Mouse (Mus musculus): ENCODE measurements around the gene Ldhd. TPM values are rescaled to one million over a fixed set of nuclear protein-coding genes. Genes with fewer than 3 reads are reported as not detected.

Ldhd gene
- total and polyA plus RNA-seq, 3 experiments: 0.08 TPM; not detected in 2

DNA sequence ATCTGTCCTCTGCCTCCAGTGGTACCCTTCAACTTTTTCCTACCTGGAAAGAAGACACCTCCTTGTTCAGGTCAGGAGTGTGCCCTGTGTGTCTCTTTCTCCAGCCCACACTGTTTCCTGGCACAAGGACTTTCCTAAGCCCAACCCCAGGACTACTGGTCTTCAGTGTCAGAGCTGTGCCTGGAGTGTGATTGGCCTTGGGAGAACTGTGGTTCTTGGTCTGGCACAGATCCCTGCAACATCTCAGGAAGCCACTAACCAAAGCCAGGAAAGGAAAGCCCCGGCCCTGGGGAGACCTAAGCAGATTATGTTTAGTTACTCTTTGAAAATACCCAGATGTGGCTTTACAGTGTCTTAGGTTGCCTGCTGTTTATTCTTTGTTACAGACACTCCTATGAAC, 10.2 kb downstream of the Ldhd start:
- dilution Hi-C loops (cut with MboI; ENCODE audit: extremely low pct_ligation_motif_present, extremely low pct_unique_long_range_greater_than_20kb, low sequenced_read_pairs): no loop called here
- TF ChIP-seq HCFC1 (IDR thresholded peaks at IDR 0.05; ENCODE audit: low read depth, low read length) (no peak), UBTF (IDR thresholded peaks at IDR 0.05; ENCODE audit: low read depth, low read length) (no peak), BHLHE40 (IDR thresholded peaks at IDR 0.05; ENCODE audit: low read depth, low read length) (no peak), ELF1 (IDR thresholded peaks at IDR 0.05; ENCODE audit: low read depth, low read length) (no peak), PAX5 (IDR thresholded peaks at IDR 0.05; ENCODE audit: low read length) (no peak), EP300 (IDR thresholded peaks at IDR 0.05; ENCODE audit: low read length) (no peak), TCF12 (IDR thresholded peaks at IDR 0.05; ENCODE audit: low read depth, low read length) (no peak), SIN3A (IDR thresholded peaks at IDR 0.05; ENCODE audit: low read length) (no peak), NRF1 (IDR thresholded peaks at IDR 0.05; ENCODE audit: low read depth, low read length) (no peak), MYC (IDR thresholded peaks at IDR 0.05; ENCODE audit: low read depth, low read length) (no peak), CHD1 (IDR thresholded peaks at IDR 0.05; ENCODE audit: low read depth, low read length) (no peak), MXI1 (IDR thresholded peaks at IDR 0.05; ENCODE audit: low read depth, low read length) (no peak), ZC3H11A (IDR thresholded peaks at IDR 0.05; ENCODE audit: low read depth, low read length) (no peak), USF2 (conservative IDR thresholded peaks at IDR 0.05; ENCODE audit: low read depth, low read length) (no peak), ZMIZ1 (IDR thresholded peaks at IDR 0.05; ENCODE audit: low read depth, low read length) (no peak), E2F4 (IDR thresholded peaks at IDR 0.05; ENCODE audit: insufficient replicate concordance, low read depth, low read length) (no peak), POLR2AphosphoS2 (IDR thresholded peaks at IDR 0.05; ENCODE audit: low read depth, low read length) (no peak), ZKSCAN1 (IDR thresholded peaks at IDR 0.05; ENCODE audit: borderline replicate concordance, low read depth, low read length) (no peak)
- Histone ChIP-seq H3K36me3 (replicated peaks in 1 of 2; ENCODE audit: control insufficient read depth in 1 of 2, insufficient read depth in 1 of 2, low read length in 1 of 2) (peaks cover 0 to 48% of the 10 kb centered on the region in 2 experiments), H3K27me3 (replicated peaks) (no peaks in the 10 kb centered on the region), H3K9me3 (replicated peaks; ENCODE audit: low read length) (no peaks in the 10 kb centered on the region), H3K4me2 (ENCODE audit: insufficient read depth, low read depth, poor library complexity, severe bottlenecking) (no peak overlapping the region), H3K4me3 (replicated peaks in 1 of 3; ENCODE audit: low read depth in 2 of 3, low read length in 2 of 3, poor library complexity in 1 of 3) (no peak overlapping the region), H3K9ac (ENCODE audit: insufficient read depth, low read depth) (no peak overlapping the region), H3K79me2 (replicated peaks; ENCODE audit: control insufficient read depth, extremely low read depth, insufficient read depth, poor library complexity, severe bottlenecking) (no peaks in the 10 kb centered on the region), H3K4me1 (ENCODE audit: control insufficient read depth in 1 of 2, insufficient read depth in 2 of 2) (peaks cover 0 to 12% of the 10 kb centered on the region in 2 experiments; a peak in 2 of 4 replicates), H3K27ac (ENCODE audit: insufficient read depth, low read depth) (no peak overlapping the region)
- no peak for DNase-seq (ENCODE audit: extremely low read depth)
- in situ Hi-C loops (cut with MboI; ENCODE audit: low pct_ligation_motif_present, low pct_unique_long_range_greater_than_20kb, low sequenced_read_pairs): loop anchor here (10.0 kb wide), 1 partner anchor 275 kb away; no protein-coding TSS in a partner anchor

DNA sequence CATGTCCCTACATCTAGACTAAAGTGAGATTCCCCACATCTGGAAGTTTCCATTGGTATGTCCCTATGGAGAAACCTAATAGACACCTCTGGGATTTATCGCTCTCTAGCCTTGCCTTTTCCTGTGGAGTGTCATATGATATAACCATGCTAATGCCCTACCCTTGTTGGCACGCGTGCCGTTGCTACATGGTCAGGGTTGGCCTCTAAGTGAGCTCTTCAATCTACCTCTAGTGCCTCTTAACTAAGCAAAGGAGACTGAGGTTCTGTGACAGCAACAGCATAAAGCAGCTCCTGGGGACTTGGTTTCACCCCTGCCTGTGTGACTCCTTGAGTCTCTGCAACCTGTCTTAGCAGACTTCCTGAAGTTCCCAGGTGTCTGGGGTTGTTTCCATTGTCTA, 11.9 kb downstream of the Ldhd start:
- no peaks in the 10 kb centered on the region for H3K79me2 ChIP-seq (replicated peaks; ENCODE audit: control insufficient read depth, extremely low read depth, insufficient read depth, poor library complexity, severe bottlenecking)
- TF ChIP-seq EP300 (IDR thresholded peaks at IDR 0.05; ENCODE audit: low read length) (no peak), ELF1 (IDR thresholded peaks at IDR 0.05; ENCODE audit: low read depth, low read length) (no peak), TCF12 (IDR thresholded peaks at IDR 0.05; ENCODE audit: low read depth, low read length) (no peak)
- H3K27ac ChIP-seq (ENCODE audit: insufficient read depth, low read depth): no peak overlapping the region
- no peaks in the 10 kb centered on the region for H3K9me3 ChIP-seq (replicated peaks; ENCODE audit: low read length)
- no peak overlapping the region for H3K4me3 ChIP-seq (replicated peaks in 1 of 3; ENCODE audit: low read depth in 2 of 3, low read length in 2 of 3, poor library complexity in 1 of 3)
- no peaks in the 10 kb centered on the region for H3K27me3 ChIP-seq (replicated peaks)
- dilution Hi-C loops (cut with MboI; ENCODE audit: extremely low pct_ligation_motif_present, extremely low pct_unique_long_range_greater_than_20kb, low sequenced_read_pairs) (no loop called here), in situ Hi-C loops (cut with MboI; ENCODE audit: low pct_ligation_motif_present, low pct_unique_long_range_greater_than_20kb, low sequenced_read_pairs) (no loop called here)
- peaks cover 0 to 53% of the 10 kb centered on the region in 2 experiments for H3K36me3 ChIP-seq (replicated peaks in 1 of 2; ENCODE audit: control insufficient read depth in 1 of 2, insufficient read depth in 1 of 2, low read length in 1 of 2)
- H3K4me2 ChIP-seq (ENCODE audit: insufficient read depth, low read depth, poor library complexity, severe bottlenecking): no peak overlapping the region
- no peaks in the 10 kb centered on the region for H3K4me1 ChIP-seq (ENCODE audit: control insufficient read depth in 1 of 2, insufficient read depth in 2 of 2)
- no peak for DNase-seq (ENCODE audit: extremely low read depth)
- no peak overlapping the region for H3K9ac ChIP-seq (ENCODE audit: insufficient read depth, low read depth)

Data from CH12.LX (cell line).